Mouse (Mus musculus) liver, embryonic 14.5 days (tissue): ENCODE results near the gene Cstb. TPM values are rescaled to one million over a fixed set of nuclear protein-coding genes. Genes with fewer than 3 reads are reported as not detected.

ENCODE experiments used
- ATAC-seq: fragments of 200-750 bp; cut with Nextera tagmentation; 2 replicates; pipeline ENCODE4 v1.8.0; 2017; ENCODE audit warnings: moderate number of reproducible peaks, mild to moderate bottlenecking, moderate library complexity; ENCODE audit not compliant: insufficient read depth
- DNase-seq, 3 experiments: peaks; one replicate each; pipeline ENCODE4 v3.0.0-alpha.2; 2012 to 2013; ENCODE audit warnings: low read depth in 3 of 3, low spot score in 3 of 3
- H3K27ac ChIP-seq: fragments of 300-500 bp; sonication (generic); 2 replicates; pipeline ENCODE4 v1.5.1; 2014; ENCODE audit warnings: moderate library complexity, mild to moderate bottlenecking, control low read depth, inconsistent platforms
- H3K27me3 ChIP-seq: fragments of 300-500 bp; sonication (generic); 2 replicates; pipeline ENCODE4 v1.6.1; 2014; ENCODE audit warnings: mild to moderate bottlenecking, low read length, moderate library complexity; ENCODE audit not compliant: control insufficient read depth, insufficient read depth
- H3K36me3 ChIP-seq: fragments of 300-500 bp; sonication (generic); replicated peaks from 2 replicates; pipeline ENCODE4 v1.6.1; 2014; ENCODE audit warnings: low read depth; ENCODE audit not compliant: control insufficient read depth, insufficient read depth
- H3K4me1 ChIP-seq, 2 experiments: fragments of 200-500 bp in 1 of 2; fragments of 300-500 bp in 1 of 2; sonication (generic) in 1 of 2; replicated peaks; 2 replicates each; pipeline ENCODE4 v1.6.1; 2012 to 2014; ENCODE audit warnings: antibody characterized with exemption in 1 of 2, inconsistent platforms in 1 of 2, low read length in 1 of 2; ENCODE audit not compliant: control insufficient read depth in 2 of 2, insufficient read depth in 2 of 2
- H3K4me2 ChIP-seq: fragments of 300-500 bp; sonication (generic); 2 replicates; pipeline ENCODE4 v1.6.1; 2014; ENCODE audit warnings: low read depth, mild to moderate bottlenecking, control low read depth, moderate library complexity
- H3K4me3 ChIP-seq, 2 experiments: fragments of 200-500 bp in 1 of 2; fragments of 300-500 bp in 1 of 2; sonication (generic) in 1 of 2; 2 replicates each; pipeline ENCODE4 v1.5.1; 2012 to 2014; ENCODE audit warnings: low read depth in 2 of 2, low read length in 2 of 2, mild to moderate bottlenecking in 2 of 2, control low read depth in 1 of 2, inconsistent platforms in 1 of 2, moderate library complexity in 1 of 2; ENCODE audit not compliant: insufficient read depth in 1 of 2
- H3K9ac ChIP-seq: fragments of 300-500 bp; sonication (generic); replicated peaks from 2 replicates; pipeline ENCODE4 v1.6.1; 2014; ENCODE audit warnings: mild to moderate bottlenecking, control low read depth, moderate library complexity
- H3K9me3 ChIP-seq: fragments of 300-500 bp; sonication (generic); 2 replicates; pipeline ENCODE4 v1.6.1; 2016; ENCODE audit warnings: low read length, mixed read lengths; ENCODE audit not compliant: control insufficient read depth
- CTCF ChIP-seq: IDR thresholded peaks from 2 replicates; pipeline ENCODE4 v1.5.1; 2016; ENCODE audit warnings: antibody characterized with exemption, low read depth, control low read depth
- EP300 ChIP-seq: IDR thresholded peaks from 2 replicates; pipeline ENCODE4 v1.6.1; 2016; ENCODE audit warnings: antibody characterized with exemption, low read depth
- WGBS: fragments of 180-500 bp; shearing (Covaris S2); extraction: QIAGEN DNeasy Blood & Tissue Kit; methylation state at CpG from one replicate; pipeline ENCODE4 v1.1.7; 2014; ENCODE audit not compliant: insufficient replicate concordance; 5-methylcytosine and 5-hydroxymethylcytosine counted together
- polyA plus RNA-seq, 2 experiments: library from polyadenylated mRNA; depleted of rRNA in 1 of 2; stranded (reverse) in 1 of 2; unstranded in 1 of 2; fragments of >200 nt; fragmentation: Nextera tagmentation in 1 of 2; extraction: Ambion mirVana in 1 of 2; gene quantifications; 2 replicates each; pipeline versions ENCODE4 v1.2.1 to v1.2.3; 2012 to 2014

Gene Cstb
- polyA plus RNA-seq, 2 experiments, result 58.1 to 122 TPM

GRCm38 (mm10) chr10:78417888-78418287 lies 7.6 kb upstream of the Cstb start:
- Histone ChIP-seq H3K9me3 (no peaks in the 10 kb centered on the region), H3K27ac (no peak overlapping the region), H3K4me3 (no peak overlapping the region), H3K4me2 (no peak overlapping the region), H3K27me3 (no peaks in the 10 kb centered on the region), H3K36me3 (no peaks in the 10 kb centered on the region), H3K4me1 (no peaks in the 10 kb centered on the region), H3K9ac (no peak overlapping the region)
- ATAC-seq (no peak), DNase-seq (no peak)
- 52% methylated on average over 5 of the region's 5 CpGs for WGBS
- TF ChIP-seq EP300 (no peak), CTCF (no peak)

DNA sequence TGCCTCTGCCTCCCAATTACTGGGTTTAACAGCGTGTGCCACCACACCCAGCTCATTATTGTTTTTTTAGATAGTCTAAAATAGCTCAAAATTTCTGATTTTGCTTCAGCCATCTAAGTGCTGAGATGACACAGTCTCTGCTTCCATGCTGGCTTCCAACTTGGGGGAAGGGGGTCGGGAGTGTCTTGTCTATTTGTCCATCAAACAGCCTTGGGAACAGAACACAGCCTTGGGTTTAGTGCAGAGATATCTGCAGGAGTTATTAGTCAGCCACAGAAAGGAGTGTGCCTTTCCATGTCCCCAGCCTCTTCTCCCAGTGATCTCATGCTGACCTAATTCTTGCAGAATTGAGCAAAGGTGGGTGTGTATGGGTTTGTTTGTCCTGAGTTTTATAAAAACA lies 6.7 kb upstream of the Cstb start:
- H3K27me3 ChIP-seq, result no peaks in the 10 kb centered on the region
- ATAC-seq, result no peak
- no peaks in the 10 kb centered on the region for H3K9me3 ChIP-seq
- no peak for DNase-seq
- H3K4me3 ChIP-seq, result no peak overlapping the region
- no peaks in the 10 kb centered on the region for H3K36me3 ChIP-seq
- TF ChIP-seq CTCF (no peak), EP300 (no peak)
- 63% methylated on average over 2 of the region's 2 CpGs for WGBS
- H3K27ac ChIP-seq, result no peak overlapping the region
- no peak overlapping the region for H3K9ac ChIP-seq
- no peak overlapping the region for H3K4me2 ChIP-seq
- no peaks in the 10 kb centered on the region for H3K4me1 ChIP-seq

GRCm38 (mm10) chr10:78420929-78421328 lies 4.5 kb upstream of the Cstb start:
- H3K4me2 ChIP-seq, result no peak overlapping the region
- no peak overlapping the region for H3K27ac ChIP-seq
- H3K9ac ChIP-seq, result no peak overlapping the region
- H3K4me1 ChIP-seq, result peaks cover 0 to 4% of the 10 kb centered on the region in 2 experiments; a peak in 1 of 4 replicates
- H3K36me3 ChIP-seq, result no peaks in the 10 kb centered on the region
- 63% methylated on average over 2 of the region's 2 CpGs for WGBS
- H3K9me3 ChIP-seq, result no peaks in the 10 kb centered on the region
- H3K4me3 ChIP-seq, result no peak overlapping the region
- no peak for DNase-seq
- H3K27me3 ChIP-seq, result no peaks in the 10 kb centered on the region
- TF ChIP-seq CTCF (no peak), EP300 (no peak)
- ATAC-seq, result no peak

DNA sequence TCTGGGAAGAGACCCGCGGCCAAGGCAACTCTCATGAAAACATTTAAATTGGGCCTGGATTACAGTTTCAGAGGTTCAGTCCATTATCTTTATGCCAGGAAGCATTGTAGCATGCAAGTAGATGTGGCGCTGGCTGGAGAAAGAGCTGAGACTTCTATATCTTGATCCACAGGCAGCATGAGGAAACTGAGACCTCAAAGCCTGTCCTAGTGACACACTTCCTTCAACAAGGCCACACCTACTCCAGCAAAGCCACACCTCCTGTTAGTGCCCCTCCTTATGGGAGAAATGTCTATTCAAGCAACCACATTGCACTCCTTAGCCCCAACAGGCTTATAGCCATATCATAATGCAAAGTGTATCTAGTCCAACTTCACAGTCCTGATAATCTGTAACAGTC lies 2.9 kb upstream of the Cstb start:
- no peak overlapping the region for H3K27ac ChIP-seq
- ATAC-seq, result no peak
- peaks cover 0 to 8% of the 10 kb centered on the region in 2 experiments; a peak in 2 of 4 replicates for H3K4me1 ChIP-seq
- 53% methylated on average over 3 of the region's 3 CpGs for WGBS
- TF ChIP-seq EP300 (no peak), CTCF (no peak)
- no peaks in the 10 kb centered on the region for H3K27me3 ChIP-seq
- no peak overlapping the region for H3K4me3 ChIP-seq
- no peak overlapping the region for H3K9ac ChIP-seq
- H3K36me3 ChIP-seq, result no peaks in the 10 kb centered on the region
- H3K4me2 ChIP-seq, result no peak overlapping the region
- no peaks in the 10 kb centered on the region for H3K9me3 ChIP-seq
- no peak for DNase-seq

DNA sequence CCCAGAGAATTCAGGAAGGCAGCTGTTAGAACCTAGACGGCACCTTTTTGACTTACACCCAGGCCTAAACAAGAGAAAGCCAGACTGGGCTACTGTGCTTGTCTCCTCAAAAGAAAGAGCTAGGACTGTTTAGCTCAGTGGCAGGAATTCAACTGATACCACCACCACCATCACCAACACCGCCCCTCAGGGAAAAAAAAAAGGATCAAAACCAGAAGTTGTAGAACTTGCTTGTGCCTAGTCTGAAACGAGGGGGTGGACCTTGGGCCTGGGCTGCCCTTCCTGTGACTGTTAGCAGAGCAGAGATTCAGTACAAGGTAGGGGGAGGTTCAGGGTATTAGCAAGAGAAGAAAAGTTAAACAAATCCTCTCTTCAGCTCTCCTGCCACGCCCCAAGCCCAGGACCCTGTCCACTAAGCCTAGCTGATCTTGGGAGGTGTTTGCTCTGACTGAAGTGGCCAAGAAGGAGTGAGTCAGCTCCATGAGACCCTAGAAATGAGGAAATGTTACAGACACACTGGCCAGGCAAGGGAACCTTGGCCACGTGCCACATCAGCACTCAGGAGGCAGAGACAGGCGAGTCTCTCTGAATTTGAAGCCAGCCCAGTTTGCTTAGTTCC lies 757 bp downstream of the Cstb start:
- TF ChIP-seq EP300 (no peak), CTCF (no peak)
- H3K4me2 ChIP-seq, result peak overlapping the region; percentile 86
- H3K9me3 ChIP-seq, result no peaks in the 10 kb centered on the region
- peak overlapping the region; percentile 68 to 74 for H3K4me3 ChIP-seq
- H3K27ac ChIP-seq, result no peak overlapping the region
- peaks cover 0 to 8% of the 10 kb centered on the region in 2 experiments; a peak in 2 of 4 replicates for H3K4me1 ChIP-seq
- ATAC-seq (0 out of 2 replicates have a peak, but pooled peaks have one; percentile 1), DNase-seq (no peak)
- 30% methylated on average over 6 of the region's 6 CpGs for WGBS
- peak overlapping the region; percentile 77 for H3K9ac ChIP-seq
- no peaks in the 10 kb centered on the region for H3K36me3 ChIP-seq
- no peaks in the 10 kb centered on the region for H3K27me3 ChIP-seq
